Mouse (Mus musculus) cerebellum, adult 9-11 months (tissue): ENCODE results near the gene Cnr2.

Source experiments
- DNase-seq: peaks from one replicate; pipeline ENCODE4 v3.0.0; 2022

The Cnr2 gene

DNA sequence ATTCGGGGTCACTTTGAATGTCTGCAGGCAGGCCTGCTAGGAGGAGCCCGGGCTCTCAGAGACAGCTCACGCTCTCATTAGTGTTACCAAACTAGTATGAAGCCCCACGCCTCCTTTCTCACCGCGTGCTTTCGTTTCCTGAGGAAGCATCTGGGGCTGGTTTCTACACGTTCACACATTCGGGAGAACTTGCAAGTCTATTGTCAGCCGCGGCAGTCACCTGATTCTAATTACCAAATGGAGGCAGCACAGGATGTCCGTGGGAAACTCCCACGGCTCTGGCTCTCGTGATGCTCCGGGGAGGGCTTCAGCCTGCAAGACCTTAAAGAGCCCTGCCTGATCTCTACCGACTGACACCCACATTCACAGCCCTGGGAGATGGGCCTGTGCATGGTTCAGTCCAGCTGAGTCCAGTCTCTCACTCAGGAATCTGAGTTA, 18.6 kb upstream of the Cnr2 start:
- DNase-seq: peak; percentile 68

DNA sequence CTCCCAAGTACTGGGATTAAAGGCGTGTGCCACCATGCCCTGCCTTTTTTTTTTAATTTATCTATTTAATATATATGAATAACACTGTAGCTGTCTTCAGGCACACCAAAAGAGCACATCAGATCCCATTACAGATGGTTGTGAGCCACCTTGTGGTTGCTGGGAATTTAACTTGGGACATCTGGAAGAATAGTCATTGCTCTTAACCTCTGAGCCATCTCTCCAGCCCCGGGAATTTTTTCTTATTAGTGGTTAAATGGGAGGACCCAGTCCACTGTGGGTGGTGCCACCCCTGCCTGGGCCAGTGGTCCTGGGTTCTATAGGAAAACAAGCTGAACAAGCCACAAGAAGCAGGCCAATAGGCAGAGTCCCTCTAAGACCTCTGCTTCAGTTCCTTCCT, 17.5 kb upstream of the Cnr2 start:
- DNase-seq: no peak

DNA sequence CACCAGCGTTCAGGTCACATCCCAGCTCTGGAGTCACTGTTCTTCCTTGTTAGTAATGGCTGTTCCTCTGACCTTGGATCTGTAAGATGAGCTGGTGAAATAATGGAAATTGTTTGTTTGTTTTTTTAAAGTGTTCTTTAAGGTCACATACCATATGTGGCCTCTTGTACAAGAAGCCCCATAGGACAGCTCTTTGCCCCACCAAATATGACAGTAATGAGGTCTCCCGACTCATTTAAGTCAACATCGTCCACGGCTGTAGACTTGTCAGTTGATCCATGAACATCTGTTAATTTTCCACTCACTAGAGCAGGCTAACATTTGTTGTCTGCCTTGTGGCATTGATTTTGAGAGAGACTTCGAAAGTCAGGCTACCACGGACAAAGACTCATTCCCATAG, 16.2 kb upstream of the Cnr2 start:
- DNase-seq: no peak

DNA sequence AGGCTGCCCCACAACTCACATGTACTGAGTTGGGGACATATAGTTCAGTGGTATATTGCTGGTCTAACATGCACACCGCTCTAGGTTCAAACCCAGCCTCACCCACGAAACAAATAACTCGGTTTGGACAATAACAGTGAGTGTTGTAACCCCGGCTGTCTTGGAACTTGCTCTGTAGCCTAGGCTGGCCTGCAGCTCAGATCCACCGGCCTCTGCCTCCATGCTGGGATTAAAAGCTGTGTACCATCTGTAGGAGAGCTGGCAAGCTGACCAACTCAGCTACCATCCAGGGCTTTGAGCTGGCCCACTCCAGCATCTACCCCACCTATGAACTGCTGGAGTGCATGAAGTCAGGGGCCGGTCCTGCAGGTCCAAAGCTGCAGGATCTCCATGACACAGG, 15.2 kb upstream of the Cnr2 start:
- DNase-seq: no peak

DNA sequence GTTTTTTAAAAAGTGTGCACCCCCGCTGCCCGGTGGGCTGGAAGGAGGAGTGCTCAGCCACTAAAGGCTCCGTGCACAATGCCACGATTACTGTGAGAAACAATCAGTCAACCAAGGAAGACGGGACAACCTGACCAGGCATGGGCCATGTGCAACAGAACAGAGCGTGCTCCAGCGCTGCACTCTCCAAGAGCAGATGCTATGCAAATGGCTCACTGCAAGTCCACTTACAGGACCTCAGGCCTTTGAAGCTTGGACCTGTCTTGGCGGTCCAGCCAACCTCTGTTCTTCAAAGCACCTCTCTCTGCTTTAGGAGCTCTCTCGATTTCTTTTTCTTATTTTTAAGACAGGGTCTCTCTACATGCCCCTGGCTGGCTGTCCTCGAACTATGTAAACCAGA, 14.6 kb upstream of the Cnr2 start:
- no peak for DNase-seq

DNA sequence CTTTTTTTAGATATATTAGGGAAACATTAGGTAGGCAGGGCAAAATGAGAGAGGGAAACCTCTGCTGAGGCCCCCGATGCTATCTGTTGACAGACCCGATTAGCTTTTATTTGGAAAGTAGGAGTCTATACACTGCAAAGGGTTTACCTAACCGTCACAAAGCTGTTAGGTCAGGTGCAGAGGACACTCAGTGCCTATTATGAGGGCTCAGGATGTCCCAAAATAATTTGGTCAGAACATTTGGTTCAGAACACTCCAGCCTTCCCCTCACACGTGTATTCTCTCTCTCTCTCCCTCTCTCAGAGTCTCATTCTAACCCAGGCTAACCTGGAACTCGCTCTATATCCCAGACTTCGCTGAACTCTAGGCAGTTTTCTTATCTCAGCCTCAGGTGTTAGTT, 13.2 kb upstream of the Cnr2 start:
- DNase-seq: no peak

DNA sequence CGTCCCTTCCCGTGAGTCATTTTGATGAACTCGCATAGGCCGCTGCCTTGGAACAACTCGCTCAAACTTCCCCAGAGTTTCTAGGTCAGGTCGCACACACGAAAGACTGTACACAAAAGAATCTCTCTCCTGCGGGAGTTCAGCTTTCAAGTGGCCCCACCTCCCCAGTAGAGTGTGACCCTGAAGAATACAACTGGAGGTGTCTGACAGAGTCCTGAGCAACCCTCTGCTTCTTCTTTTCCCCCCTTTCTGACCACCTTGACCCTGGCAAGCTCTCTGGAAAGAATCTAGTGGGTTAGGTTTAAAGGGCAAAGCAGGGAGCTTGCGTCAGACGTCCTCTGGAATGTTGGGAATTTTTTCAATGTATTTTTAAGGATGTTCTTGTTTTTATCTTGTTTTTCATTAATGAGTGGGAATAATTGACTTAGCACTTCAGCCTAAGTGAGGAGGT, 11.8 kb upstream of the Cnr2 start:
- no peak for DNase-seq

DNA sequence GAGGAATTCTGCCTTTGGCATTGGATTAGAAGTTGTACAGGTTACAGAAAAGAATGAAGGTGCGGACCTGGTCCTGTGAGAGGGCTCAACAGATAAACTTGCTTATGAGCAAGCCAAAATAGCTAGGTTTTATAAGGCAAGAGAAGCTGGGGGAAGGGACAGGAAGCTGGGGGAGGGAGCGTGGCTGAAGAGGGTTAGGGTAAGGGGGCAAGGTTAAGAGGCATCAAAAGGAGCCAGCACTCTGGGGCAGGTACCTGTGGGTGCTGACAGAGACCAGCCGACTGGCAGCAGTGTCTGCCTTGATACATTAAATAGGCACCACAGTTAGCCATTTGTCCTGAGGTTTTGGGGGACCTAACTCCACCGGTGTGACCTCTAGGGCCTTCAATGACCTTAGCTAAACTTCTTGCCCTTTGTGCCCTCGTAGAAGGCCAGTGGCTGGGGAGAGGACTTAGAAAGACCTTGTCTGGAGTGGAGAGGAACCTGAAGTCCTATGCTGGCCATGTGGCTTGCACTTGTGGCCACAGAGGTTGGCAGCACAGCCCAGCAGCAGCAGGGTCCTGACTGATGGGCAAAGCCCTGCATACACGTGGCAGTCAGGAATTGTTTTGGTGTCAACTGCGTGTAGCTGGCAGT, 11.2 kb upstream of the Cnr2 start:
- no peak for DNase-seq

DNA sequence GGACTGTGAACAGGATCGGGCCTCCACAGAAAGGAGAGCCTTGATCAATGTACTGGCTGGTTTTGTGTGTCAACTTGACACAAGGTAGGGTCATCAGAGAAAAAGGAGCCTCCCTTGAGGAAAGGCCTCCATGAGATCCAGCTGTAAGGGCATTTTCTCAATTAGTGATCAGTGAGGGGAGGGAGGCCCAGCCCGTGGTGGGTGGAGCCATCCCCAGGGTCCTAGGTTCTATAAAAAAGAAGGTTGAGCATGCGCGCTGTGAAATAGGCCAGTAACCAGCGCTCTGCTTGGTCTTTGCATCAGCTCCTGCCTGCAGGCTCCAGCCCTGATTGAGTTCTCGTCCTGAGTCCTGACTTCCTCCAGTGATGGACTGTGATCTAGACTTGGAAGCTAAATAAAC, 10.7 kb upstream of the Cnr2 start:
- no peak for DNase-seq

DNA sequence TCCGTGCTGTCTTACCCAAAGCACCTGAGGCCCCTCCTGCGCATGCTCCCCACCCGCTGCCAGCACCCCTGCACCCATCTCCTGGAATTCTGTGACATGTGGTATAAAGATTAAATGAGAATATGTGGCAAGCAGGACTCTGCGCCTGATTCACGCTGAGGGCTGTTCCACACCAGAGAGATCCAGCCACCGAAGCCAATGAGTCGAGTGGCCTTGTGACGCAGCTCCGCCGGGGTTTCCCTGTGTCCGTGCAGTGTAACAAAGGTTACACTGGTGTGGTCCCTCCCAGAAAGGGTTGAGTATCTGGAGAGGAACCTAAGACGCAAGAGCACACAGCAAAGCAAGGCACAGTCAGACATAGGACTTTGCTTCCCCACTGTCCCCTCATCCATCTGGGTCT, 9.5 kb upstream of the Cnr2 start:
- DNase-seq: no peak

DNA sequence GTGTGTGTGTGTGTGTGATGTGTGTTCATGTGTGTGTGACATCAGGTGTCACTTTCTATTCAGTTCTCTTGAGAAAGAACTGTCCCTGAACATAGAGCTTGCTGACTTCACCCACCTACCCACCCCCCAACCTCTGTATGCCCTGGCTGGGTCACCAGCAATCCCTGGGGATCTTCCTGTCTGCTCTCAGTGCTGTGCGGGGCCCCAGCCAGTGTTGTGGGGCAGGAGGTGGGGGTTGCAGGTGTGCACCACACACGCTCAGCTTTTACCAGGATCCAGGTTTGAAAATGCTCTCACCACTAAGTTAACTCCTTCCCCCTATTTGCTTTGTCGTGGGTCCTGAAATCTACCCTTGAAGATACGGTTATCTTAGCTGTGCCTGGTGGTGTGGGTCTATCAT, 9.0 kb upstream of the Cnr2 start:
- no peak for DNase-seq

DNA sequence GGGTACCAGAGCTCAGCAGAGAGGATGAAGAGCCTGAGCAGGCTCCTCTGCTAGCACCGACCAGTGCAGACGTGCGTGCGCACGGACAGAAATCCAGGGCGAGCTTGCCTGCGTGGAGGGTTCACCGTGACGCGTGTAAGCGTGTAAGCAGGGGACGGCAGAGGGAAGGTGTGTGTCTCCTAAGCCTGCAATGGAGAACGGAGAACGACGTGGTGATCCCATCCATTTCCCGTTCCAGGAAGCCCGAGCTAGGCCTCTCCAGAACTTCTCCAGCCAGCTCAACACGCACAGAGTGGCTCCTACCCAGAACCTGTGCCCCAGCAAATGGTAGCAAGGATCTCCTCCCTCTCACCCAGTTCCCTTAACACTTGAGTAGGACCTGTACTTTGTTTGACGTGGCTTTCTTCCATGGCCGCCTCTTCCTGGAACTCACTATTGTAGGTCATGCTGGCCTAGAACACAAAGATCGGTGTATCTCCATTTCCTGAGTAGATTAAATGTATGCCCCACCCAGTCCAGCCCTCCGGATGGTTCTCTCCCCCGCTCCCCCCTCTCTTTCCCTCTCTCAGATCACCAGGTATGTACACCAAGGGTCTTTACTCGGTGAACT, 6.6 kb upstream of the Cnr2 start:
- DNase-seq: no peak

DNA sequence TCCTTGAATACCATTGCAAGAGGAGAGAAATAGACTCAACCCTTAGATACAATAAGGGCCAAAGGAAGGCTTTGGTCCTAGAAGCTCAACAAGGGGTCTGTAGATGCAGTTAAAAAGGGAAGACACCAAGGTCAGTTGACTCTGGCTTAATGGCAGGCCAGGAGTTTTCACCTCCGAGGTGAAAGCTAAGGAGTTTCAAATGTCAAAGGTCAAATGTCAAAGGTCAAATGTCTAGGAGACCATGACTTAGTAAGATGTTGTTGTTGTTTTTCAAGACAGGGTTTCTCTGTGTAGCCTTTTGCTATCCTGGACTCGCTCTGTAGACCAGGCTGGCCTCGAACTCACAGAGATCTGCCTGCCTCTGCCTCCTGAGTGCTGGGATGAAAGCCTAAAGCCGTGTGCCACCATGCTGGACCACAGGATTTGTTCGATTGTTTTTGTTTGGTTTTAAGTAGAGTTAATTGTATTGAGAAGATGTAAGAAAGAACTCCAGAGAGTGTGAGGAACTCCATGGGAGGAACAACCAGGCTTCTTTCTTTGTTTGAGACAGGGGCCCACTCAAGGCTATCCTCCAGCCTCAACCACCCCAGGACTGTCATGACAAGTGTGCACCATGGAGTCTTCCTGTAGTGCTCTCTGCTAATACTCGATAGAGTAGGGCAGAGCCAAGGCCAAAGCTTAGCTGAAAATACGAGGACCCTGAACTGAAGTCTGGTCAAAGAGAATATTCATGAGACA, 5.9 kb upstream of the Cnr2 start:
- no peak for DNase-seq

DNA sequence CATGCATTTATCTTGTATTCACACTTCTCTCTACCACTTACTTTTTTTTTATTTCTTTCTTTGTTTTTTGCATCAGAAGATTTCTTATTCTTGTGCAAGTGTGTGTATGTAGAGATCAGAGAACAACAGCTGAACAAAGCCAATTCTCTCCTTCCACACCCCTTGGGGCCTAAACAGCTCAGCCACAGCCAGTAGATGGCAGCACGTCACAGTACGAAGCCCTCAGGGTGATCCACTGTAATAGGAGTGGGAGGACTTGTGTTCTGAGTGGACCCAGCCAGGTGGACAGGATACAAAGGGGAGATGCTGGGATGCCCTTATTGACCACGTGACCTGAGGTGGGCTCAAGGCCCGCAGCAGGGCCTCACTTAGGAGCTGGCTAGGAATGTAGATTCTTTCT, 5.3 kb upstream of the Cnr2 start:
- DNase-seq: peak; percentile 53

DNA sequence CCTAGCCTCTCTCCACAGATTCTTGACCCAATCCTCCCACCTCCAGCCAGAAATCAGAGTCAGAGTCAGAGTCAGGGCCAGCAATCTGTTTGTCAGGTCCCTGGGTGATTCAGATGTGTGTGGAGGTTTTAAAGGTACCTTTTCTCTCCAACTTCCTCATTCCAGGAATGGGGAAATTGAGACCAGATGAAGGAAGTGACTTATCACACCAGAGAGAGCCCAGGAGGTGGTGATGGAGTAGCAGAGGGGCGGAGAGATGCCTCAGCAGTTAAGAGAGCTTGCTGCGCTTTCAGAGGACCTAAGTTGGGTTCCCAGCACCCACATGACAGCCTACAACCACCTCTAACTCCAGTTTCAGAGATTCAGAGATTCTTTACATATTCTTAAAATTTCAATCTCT, 3.7 kb upstream of the Cnr2 start:
- no peak for DNase-seq

DNA sequence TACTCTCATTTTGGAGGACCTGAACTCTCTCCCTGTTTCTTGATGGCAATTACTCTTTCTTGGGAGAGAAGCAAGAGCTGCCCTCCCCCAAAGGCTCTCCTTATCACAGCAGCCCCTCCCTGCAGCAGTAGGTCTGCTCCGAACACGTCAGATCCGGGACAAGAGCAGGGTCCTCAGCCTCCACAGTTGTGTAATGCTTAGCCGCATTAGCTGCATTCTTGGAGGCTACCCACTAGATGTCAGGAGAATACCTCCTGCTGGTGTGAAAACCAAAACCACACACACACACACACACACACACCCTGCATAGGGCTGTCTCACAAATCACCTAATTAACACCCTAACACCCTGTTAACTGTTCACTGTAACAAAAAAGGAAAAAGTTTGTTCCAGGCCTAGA, 2.3 kb upstream of the Cnr2 start:
- DNase-seq: no peak

DNA sequence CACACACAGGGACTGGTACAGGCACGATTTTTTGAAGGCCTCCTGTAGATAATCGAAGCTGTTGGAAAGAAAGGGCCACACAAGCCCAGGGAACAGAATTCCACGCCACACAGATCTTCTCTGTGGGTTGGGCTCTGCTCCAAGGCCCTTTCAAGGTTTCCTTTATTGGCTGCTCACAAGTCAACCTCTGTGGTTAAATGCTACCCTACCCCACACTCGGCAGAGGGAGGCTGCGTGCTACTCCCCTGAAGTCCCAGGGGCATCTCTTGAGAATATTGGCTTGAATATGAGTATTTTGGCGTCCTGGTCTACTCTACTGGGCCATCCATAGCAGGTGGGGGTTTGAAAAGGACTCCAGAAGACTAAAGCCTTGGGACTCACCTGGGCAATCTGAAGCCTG, 963 bp downstream of the Cnr2 start:
- no peak for DNase-seq

DNA sequence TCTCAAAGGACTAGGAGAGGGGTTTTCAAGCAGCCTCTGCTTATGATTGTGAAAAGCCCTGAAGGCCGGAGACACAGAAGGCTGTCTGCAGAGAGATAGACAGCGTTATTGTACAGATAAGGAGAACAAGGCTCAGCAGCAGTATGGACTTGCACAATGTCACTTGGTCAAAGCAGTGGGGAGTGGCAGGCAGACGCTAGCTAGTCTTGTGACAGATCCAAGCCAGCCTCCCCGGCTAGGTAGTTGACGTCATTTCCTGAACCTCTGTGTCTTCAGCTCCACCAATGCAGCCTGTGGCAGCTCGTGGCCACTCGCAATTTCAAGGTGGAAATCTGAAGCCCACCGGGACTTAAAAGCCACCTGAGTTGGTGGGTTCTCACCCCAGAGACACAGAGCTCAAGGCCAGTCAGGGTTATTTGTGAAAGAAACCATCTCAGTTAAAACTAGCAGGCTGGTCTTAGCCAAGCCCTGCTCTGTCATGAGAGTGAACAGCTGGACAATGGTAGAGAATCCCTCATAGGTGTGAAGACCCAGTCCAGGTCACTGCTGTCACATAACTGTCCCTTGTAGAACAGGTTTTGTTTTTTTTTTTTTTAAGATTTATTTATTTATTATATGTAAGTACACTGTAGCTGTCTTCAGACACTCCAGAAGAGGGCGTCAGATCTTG, 3.3 kb downstream of the Cnr2 start:
- no peak for DNase-seq

DNA sequence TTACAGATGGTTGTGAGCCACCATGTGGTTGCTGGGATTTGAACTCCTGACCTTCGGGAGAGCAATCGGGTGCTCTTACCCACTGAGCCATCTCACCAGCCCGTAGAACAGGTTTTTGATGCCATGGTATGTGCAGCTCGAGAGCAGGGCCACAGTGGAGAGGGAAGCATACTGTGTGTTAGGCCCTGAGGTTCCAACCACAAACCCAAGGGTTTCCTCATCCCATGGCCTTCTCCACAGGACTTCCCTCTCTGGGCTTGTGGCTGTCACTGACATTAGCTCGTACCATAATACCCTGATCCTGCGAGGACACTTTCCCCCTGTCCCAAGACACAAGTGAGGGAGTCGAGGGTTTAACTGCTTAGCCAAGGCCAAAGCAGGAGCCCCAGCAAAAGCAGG, 3.9 kb downstream of the Cnr2 start:
- no peak for DNase-seq

DNA sequence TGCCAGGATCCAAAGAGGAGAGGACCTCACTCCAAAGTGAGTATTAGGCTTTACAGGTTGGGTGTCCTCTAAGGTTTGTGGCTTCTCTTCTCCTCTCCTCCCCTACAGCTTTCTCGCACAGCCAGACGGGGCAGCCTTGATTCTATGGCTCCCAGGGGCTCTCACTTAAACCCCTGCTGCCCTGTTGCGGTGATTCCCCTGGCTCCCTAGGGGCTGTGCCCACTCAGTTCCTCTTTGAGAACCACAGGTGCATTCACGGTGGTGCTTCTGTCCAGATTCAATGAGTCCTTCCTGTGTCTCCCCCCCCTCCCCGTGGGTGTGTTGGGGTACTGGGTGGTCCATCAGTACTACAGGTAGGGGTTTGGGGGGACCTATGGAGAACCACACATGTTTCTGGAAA, 4.8 kb downstream of the Cnr2 start:
- no peak for DNase-seq

DNA sequence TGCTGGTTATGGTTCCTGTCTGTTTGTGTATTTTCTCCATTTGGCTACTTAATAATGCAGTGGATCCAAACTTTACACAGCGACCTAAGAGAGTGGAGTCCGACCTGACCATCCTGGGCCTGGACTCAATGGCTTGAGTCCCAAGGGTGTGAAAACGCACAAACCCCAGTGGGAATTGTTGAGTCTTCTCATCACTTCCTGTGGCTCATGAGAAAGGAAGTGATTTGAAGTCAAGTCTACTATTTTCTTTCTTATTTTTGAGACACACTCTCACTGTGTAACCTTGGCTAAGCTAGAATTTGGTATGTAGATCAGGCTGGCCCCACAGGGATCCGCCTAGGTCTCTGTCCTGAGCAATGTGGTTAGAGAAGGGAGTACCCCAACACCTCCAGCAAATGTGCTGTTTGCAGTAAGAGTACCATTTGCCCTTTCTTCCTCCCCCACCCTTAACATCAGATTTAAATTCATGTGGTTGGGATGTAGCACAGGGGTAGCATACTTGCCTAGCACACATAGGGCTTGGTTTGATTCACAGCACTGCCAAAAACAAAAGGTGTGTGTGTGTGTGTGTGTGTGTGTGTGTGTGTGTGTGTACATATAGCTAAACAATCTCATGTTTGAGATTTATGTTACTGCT, 7.5 kb downstream of the Cnr2 start:
- no peak for DNase-seq

DNA sequence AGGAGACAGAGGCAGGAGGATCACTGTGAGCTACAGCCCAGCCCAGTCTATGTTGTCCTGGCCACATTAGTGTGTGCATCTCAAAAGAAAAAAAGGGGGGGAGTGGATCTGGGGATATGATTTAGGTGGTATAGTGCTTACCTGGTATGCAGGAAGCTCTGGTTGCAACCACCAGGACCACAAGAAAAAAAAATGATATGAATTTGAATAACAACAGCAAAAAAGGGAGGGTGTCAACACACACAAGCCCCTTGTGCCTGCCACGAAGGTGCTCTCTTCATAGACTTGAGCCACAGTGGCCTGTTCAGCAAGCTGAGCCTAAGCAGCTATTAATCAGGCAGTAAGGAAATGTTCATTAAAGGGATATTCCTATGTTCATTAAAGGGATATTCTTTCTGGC, 9.6 kb downstream of the Cnr2 start:
- no peak for DNase-seq

DNA sequence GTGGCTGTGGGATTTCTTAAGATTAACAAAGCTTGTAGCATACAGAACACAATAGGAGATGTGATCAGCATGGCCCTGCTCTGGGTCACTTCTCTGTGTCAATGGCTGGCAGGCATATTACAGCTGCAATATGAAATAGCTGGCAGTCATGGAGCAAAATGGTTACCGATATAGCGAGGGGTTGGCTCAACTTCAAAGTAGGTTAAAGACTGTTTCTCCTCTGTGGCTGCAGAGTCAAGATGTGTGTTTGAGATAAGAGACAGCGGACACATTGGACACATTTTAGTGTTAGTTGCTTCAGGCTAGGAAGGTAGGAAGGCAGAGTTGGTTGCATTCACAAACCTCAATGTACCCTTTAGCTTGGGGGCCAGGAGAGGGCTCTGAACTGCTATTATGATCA, 11.4 kb downstream of the Cnr2 start:
- DNase-seq: no peak
